Mouse (Mus musculus): ENCODE data around the gene Calhm5. TPM values are rescaled to one million over a fixed set of nuclear protein-coding genes. Genes with fewer than 3 reads are reported as not detected.

The Calhm5 gene
- polyA plus RNA-seq, 1 experiment from 2014 or later: 1.6 TPM

Other genes starting within 250 kb of the Calhm5 start
- gene Sult3a1, start 238.8 kb downstream of the Calhm5 start, polyA plus RNA-seq (2015; fragmentation: Nextera tagmentation; extraction: Ambion mirVana): not detected in 2 replicates
- gene Rsph4a, start 191.4 kb downstream of the Calhm5 start, polyA plus RNA-seq (2015; fragmentation: Nextera tagmentation; extraction: Ambion mirVana): 0.08 and 0.14 TPM in 2 replicates
- gene Zup1, start 145.2 kb downstream of the Calhm5 start, polyA plus RNA-seq (2015; fragmentation: Nextera tagmentation; extraction: Ambion mirVana): 17.7 and 20.7 TPM in 2 replicates
- 88.3 and 109 TPM in 2 replicates for gene Rwdd1, start 76.9 kb downstream of the Calhm5 start, polyA plus RNA-seq (2015; fragmentation: Nextera tagmentation; extraction: Ambion mirVana)
- not detected in 2 replicates for gene Trappc3l, start 58.9 kb downstream of the Calhm5 start, polyA plus RNA-seq (2015; fragmentation: Nextera tagmentation; extraction: Ambion mirVana)
- gene Calhm4, start 52.2 kb downstream of the Calhm5 start, polyA plus RNA-seq (2015; fragmentation: Nextera tagmentation; extraction: Ambion mirVana): not detected in 2 replicates
- 1.2 and 1.3 TPM in 2 replicates for gene Calhm6, start 31.5 kb upstream of the Calhm5 start, polyA plus RNA-seq (2015; fragmentation: Nextera tagmentation; extraction: Ambion mirVana)
- 20.0 and 21.3 TPM in 2 replicates for gene Dse, start 111.2 kb upstream of the Calhm5 start, polyA plus RNA-seq (2015; fragmentation: Nextera tagmentation; extraction: Ambion mirVana)
- 57.1 and 57.3 TPM in 2 replicates for gene Tspyl1, start 185.7 kb upstream of the Calhm5 start, polyA plus RNA-seq (2015; fragmentation: Nextera tagmentation; extraction: Ambion mirVana)
- gene Tspyl4, start 200.9 kb upstream of the Calhm5 start, polyA plus RNA-seq (2015; fragmentation: Nextera tagmentation; extraction: Ambion mirVana): 15.8 and 20.8 TPM in 2 replicates

Measured in stomach, embryonic 16.5 days (tissue).